Mouse (Mus musculus) megakaryocyte-erythroid progenitor cell, adult 5-6 weeks (primary cell): ENCODE results near the gene Ms4a4c. TPM values are rescaled to one million over a fixed set of nuclear protein-coding genes. Genes with fewer than 3 reads are reported as not detected.
"Not testable (repeated sequence)": the region's sequence is repeated elsewhere in the genome, so short reads cannot be mapped to it uniquely, and the experiment has no call there.

Experiments used
- ATAC-seq: replicated peaks from 2 replicates; pipeline ENCODE4 v1.8.0; 2016; ENCODE audit warnings: mild to moderate bottlenecking, inconsistent platforms; ENCODE audit not compliant: severe bottlenecking, poor library complexity, low FRiP score, low TSS enrichment
- total RNA-seq, 2 experiments: library from RNA; stranded (forward) in 1 of 2; stranded (reverse) in 1 of 2; fragments of 200-1000, 215-1000 nt in 1 of 2; fragments of >200 nt in 1 of 2; fragmentation: Nextera tagmentation in 1 of 2; gene quantifications; 2 replicates each; pipeline ENCODE4 v1.2.3; 2014 to 2017

Gene Ms4a4c
- total RNA-seq (2014; fragmentation: Nextera tagmentation) = not detected in 2 replicates
- not detected in 2 replicates for total RNA-seq (2017)

DNA sequence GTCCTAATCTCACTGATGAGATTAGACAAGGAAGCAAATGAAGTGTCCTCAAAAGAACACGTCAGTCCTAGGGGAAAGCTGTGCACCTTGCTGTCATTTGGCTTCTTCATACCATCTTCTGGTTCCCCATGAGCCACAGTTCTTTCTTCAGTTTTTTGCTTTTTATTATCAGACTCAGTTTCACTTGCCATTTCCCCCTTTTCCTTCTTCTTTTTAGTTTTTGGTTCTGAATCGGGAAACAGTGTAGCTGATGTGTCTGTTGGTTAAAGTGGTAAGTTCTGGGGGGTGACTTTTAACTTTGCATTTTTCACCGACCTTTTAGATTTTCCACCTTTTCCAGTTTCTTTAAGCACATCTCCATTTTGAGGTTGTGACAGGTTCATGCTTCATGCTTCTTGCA, at the start of gene Ms4a4c:
Gene Ms4a4c (plus strand): TSS at position 244 of the 400 bp plus-strand sequence.
- ATAC-seq = no peak

DNA sequence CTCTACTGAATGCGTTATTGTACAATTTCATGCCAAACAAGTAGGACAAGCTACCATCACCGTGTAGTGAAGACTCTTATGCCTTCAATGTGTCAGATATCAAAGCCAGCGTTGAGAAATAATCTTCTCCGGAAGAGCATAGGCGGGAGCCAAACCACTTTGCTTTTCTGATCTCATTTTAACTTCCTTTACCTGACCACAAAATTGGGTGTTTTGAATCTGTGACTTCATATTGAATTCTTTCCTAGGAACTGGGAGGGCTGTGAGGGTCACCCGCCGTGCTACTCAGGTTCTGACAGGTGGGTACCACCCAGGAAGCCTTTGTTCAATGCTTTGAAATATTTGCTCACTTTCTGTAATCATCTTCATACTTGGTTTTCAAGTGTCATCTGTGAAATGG, 48.8 kb upstream of the Ms4a4c start:
- ATAC-seq = no peak

DNA sequence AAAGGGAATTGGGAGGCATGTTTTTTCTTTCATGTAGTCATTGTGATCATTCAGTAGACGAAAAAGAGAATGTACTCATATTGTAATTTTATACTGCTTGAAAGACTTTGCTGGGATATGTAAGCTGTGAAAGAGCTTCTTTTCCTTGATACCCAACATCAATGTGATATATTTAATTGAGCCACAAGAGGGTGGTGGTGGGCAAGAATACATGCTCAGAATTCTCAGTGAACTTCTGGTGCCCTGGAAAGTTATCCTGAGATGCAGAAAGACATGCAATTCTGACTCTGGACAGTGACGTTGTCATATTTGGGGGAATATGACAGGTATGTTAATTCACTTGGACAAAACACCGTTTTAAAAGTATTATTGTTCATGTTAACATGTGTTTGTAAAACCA, 44.5 kb upstream of the Ms4a4c start:
- no peak for ATAC-seq

DNA sequence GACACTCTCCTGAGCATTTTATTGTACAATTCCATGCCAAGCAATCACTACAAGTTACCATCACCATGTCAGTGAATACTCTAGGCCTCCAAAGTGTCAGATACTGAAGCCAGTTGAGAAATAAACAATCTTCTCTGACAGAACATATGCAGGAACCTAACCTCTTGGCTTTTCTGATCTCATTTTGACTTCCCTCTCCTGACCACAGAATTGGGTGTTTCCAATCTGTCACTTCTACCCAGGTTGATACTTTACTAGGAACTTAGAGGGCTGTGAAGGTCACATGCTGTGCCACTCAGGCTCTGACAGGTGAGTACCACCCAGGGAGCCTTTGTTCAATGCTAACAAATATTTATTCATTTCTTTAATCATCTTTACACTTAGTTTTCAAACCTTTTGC, 42.6 kb upstream of the Ms4a4c start:
- no peak for ATAC-seq

DNA sequence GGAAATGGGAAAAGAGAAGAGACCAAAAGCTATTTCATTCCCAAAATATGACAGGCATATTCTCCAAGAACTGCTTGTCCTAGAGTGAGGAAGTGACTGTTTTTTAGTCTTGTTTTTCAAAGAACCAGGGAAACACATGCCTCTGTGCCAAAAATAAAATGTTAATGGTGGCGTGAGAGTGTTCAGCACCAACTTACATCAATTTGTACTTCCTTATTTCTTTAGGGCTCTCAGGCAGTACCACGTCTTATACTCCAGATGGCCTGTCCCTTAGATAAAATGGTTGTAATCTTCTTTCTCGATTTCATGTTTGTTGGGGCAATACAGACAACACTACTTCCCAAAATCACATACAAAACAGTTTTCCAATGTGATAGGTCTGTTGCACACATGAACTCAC, 36.3 kb upstream of the Ms4a4c start:
- ATAC-seq = no peak

DNA sequence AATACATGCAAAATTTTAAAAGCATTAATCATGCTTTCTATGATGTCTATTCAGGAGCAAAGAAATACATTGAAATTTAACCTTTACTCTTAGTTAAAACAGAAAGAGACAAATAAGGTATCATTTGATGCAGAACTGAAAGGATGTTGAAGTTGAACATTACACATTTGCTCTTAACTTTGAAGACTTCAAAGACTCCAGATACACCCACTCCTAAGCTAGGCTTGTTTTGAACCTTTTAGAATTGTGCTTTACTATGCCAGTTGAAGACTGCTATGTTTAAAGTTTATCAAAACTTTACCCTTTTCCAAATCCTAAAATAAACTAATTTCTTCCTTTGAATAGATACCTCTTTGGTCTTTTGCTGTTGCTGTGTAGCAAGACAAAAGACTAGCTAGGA, 33.4 kb upstream of the Ms4a4c start:
- no peak for ATAC-seq

DNA sequence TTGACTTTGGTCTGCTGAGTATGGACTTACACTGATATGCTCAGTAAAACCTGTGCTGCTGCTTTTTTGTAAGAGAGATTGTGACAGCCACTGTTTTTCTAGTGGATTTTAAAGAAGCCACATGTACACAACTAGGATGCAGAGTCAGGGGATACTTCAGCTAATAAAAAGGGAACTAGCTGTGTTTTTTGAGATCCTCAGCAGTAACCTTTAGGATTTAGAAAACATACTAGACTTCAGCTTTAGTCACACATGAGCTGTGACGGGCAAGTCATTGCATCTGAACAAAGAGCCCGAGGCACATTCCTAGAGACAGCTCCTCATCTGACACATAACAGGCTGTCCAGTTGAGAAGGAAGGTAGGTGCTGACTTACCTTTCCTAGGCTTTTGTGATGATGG, 29.3 kb upstream of the Ms4a4c start, which contains the start of gene Ms4a4a:
Gene Ms4a4a (plus strand): TSS at position 251 of the 400 bp plus-strand sequence.
- ATAC-seq = no peak

DNA sequence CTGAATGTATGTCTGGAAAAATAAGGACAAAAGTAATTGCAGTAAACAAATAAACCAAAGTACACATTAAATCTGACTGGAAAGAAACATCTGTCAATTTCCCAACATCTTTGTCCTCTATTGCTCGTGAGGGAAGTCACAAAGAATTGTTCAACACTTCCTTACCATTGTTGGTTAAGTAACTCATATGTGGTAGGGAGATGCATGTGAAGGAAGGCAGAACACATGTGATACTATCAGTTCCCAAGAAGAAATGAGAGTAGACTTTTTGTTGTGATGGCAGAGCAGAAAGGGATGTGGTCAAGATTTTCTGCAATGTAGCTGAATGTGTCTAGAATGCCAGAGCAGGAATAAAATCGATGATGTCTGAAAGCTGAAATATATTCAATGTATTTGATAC, 28.2 kb upstream of the Ms4a4c start:
- no peak for ATAC-seq

DNA sequence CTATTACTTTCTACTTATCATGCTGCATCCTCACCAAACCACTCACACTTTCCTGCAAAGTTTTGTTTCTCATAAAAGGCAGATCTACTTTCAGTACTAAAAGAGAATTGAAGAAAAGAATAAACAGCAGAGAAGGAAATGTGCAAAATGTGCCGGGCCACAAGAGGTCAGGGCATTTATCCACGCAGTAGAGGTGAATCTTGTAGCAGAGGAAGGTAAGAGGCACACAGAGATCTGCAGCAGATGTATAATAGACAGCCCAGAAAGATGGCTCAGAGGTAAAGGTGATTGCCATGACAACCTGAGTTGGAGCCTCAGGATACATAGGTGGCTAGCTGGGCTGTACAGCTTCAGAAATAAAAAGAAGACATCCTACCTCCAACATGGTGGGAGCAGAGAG, 17.5 kb upstream of the Ms4a4c start:
- no peak for ATAC-seq

DNA sequence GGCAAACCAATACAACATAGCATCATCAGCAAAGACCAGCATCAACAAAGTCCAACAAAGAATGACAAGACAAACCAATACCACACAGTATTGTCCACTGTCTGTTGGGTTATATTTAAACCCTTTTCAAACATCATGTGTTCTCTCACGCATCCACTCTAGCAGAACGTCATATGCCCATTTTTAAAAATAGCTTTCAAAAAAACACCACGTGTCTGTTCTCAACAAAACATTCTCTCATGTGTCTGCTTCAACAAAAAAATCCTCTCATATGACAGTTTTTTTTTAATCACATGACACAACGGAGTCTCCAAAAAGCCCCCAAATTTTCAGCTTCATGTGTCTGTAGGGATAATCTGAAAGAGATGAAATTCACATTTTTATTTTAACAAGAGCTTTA, 16.9 kb upstream of the Ms4a4c start:
- no peak for ATAC-seq

DNA sequence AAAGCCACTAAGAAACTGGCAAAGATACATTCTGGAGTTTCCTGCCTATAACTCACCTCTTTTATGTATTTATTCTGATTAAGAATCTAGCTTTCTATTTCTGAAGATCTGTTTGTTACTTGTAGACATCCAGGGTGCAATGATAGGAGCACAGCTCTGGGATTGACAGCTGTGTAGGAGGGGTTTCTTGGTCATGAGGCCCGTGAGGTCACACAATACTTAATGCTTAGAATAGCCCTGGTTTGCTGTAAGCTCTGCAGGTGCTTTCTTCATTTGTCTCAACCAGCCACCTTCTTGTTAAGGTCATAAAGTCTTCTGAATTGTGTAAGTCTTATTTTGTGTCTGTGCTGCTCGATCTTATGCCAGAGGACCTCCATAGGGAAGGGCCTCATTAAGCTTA, 15.6 kb upstream of the Ms4a4c start:
- ATAC-seq = no peak

DNA sequence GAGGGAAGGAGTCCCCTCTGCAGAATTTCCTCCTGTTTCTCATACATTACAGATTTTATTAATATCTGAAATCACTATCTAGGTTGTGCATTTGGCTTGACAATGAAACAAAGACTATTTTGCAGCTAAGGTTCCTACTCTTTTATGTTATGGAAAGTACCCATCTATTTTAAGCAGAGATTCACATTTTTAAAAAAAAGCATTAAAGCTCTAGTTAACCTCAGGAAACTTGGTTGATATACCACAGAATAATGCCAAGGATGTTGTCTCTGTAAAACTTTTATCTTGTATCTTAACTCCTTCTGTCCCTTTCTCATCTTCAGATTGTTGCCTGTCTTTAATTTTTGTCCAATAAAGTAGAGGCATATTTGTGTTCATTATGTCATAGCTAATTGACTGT, 8.8 kb upstream of the Ms4a4c start:
- ATAC-seq = no peak

DNA sequence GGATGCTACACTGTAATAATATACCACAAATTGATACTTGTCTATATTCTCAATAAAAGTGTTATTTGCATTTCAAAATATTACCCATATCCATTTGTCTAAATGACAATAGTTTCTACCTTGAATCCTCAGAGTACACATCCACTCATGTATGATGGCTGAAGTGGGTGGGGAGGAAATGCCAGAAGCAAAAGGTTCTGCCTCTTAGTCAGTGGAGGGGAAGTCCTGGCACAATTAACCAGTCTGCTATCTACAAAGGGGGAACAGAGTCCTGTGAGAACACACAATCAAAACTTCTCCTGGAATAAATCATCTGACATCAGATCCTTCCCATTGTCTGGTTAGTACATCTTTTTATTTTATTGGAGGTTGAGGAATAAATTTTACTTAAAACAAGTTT, 2.9 kb downstream of the Ms4a4c start:
- no peak for ATAC-seq

DNA sequence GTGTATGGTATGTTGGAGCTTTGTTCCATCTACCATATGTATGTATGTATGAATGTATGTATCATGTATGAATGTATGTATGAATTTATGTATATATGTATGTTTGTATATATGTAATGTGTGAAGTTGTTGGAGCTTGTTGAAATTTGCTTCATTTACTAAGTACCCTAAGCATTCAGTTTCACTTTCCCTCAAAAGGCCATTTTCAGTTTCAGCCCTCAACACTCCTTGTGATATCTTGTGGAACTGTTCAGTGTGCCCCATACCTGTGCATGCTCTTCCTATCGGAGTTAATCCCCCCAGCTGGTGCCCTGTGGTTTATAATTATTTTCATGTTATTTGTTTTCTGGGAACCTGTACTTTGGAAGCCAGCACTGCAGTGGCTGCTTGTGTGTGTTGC, 4.0 kb downstream of the Ms4a4c start:
- no peak for ATAC-seq

DNA sequence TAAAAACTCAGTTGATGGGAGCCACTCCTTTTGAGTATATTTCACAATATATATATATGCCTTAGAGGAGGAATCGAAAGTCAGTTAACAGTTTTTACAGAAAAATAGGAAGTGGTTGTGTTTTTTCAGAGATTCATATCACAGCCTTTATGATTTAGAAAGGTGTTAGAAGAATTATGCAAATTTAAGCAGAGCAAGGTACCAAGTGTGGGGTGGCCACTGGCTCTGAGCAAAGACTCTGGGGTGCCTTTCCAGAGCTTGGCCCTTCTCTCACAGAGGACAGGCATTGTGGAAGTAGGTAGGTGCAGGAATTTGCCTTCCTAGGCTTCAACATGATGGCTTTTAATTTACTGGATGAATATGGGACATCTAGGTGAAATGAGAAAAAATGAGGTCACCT, 7.1 kb downstream of the Ms4a4c start:
- no peak for ATAC-seq

DNA sequence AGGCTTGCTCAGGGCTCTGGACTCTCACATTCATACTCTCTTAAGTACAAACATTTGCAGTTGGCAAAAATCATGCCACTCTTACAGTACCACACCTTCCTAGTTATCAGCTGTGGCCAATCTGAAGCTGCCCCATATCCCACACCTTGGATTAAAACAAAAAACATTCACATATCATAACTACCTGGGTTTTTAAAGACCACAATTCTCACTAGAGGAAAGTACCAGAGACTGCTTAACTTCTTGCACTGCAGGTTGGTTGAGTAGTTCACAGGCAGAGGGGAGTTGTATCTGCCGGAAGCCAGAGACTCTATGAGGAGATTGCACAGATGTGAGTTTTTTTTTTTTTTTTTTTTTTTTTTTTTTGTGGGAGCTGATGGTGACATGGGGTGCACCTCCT, 9.5 kb downstream of the Ms4a4c start:
- ATAC-seq = no peak

DNA sequence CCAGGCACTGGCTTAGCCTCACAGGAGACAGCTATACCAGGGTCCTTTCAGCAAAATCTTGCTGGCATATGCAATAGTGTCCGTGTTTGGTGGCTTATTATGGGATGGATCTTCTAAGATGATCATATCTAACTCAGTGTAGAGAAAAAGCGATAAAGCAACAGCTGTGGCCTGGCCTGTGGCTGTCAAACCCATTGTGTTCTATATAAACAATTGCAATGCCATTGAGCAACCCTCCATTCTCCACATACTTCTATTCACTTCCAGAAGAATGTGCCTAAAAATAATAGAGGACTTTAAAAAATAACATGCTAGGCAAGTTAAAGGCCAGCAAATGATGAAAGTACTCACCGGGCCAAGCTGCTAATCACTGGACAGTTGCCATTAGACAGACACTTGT, 11.0 kb downstream of the Ms4a4c start:
- no peak for ATAC-seq

DNA sequence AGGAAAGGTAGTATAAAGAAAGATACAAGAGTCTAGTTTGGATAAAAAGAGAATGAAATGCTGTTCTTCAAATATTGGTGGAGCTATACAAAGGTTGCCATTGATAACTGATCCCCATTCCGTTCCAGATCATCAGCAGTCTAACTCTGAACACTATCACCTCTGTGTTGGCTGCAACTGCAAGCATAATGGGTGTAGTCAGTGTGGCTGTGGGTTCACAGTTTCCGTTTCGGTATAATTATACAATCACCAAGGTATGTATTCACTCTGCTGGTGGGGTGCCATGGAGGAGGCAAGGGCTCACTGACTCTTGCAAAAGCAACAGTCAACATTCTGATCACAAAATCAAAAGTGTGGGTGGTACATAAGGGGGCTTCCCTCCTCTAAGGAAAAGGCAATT, 14.3 kb downstream of the Ms4a4c start:
- ATAC-seq = not testable (repeated sequence)

DNA sequence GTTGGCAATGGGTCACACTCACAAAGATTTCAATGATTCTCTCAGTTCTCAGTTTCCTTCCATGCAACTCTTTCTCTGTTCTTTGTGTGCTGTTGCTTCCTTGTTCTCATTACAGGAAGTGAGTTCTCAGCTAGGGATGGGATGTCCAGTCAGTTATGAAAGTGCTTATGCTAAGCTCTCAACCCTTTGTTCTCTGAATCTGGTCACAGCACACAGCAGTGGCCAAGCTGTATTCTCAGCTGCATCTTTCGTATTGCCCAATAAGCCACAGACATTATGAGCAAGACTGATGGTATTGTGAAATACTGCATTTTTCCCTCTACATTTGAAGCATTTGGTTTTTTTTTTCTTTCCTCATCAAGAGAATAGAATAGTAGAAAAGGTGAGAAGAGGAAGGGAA, 26.6 kb downstream of the Ms4a4c start:
- not testable (repeated sequence) for ATAC-seq

DNA sequence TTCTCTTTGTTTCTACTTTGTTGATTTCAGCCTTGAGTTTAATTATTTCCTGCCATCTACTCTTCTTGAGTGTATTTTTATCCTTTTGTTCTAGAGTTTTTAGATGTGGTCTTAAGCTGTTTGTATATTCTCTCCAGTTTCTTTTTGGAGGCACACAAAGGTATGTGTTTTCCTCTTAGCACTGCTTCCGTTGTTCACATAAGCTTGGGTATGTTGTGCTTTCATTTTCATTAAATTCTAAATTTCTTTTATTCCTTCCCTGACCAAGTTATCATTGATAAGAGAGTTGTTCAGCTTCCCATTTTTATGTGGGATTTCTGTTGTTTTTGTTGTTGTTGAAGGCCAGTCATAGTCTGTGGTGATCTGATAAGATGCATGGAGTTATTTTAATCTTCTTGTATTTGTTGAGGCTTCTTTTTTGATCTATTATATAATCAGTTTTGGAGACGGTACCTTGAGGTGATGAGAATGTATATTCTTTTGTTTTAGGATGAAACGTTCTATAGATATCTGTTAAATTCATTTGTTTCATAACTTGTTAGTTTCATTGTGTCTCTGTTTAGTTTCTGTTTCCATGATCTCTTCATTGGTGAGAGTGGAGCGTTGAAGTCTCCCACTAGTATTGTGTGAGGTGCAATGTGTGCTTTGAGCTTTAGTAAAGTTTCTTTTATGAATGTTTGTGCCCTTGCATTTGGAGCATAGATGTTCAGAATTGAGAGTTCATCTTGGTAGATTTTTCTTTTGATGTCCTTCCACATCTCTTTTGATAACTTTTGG, 30.7 kb downstream of the Ms4a4c start:
- ATAC-seq = no peak

DNA sequence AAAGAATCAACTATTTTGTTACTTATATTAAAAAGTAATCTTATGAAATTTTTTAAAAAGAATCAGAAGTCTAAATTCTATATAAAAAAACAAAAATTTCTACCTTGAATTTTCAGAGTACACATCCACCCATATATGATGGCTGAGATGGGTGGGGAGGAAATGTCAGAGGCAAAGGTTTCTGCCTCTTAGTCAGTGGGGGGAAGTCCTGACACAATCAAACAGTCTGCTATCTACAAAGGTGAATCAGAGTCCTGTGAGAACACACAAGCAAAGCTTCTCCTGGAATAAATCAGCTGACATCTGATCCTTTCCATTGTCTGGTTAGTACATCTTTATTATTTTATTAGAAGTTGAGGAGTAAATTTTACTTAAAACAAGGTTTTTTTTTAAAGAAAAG, 38.8 kb downstream of the Ms4a4c start, which contains the start of gene Ms4a4b:
Gene Ms4a4b (plus strand): TSS at position 216 of the 400 bp plus-strand sequence.
- ATAC-seq = no peak

DNA sequence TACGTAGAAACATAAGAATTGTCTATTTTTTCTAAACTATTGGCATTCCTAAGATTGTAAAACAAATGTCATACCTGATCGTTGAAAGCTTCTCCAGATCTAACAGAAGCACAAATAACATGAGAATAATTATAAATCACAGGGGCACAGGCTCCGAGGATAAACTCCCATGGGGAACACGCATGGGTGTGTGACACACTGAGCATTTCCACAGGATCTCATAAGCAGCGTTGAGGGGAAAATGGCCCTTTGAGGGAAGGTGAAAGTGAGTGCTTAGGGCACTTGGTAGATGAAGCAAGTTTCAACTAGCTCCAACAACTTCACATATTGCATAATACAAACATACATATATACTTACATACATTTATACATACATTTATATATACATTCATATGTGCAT, 39.4 kb downstream of the Ms4a4c start:
- no peak for ATAC-seq
